Mouse (Mus musculus) heart, adult 2 months (tissue): ENCODE measurements around the gene Pnkd. TPM values are rescaled to one million over a fixed set of nuclear protein-coding genes. Genes with fewer than 3 reads are reported as not detected.

Source experiments
- DNase-seq, 2 experiments: peaks; one replicate each; pipeline ENCODE4 v3.0.0; 2021
- H3K27ac ChIP-seq: fragments of 200-600 bp; 2 replicates; pipeline ENCODE4 v1.8.1; 2022
- H3K27me3 ChIP-seq: fragments of 200-500 bp; 2 replicates; pipeline ENCODE4 v1.6.1; 2012; ENCODE audit warnings: mild to moderate bottlenecking, low read length, inconsistent platforms, mixed read lengths; ENCODE audit not compliant: control insufficient read depth, insufficient read depth
- H3K36me3 ChIP-seq: fragments of 200-500 bp; 2 replicates; pipeline ENCODE4 v1.6.1; 2012; ENCODE audit warnings: low read length, inconsistent platforms; ENCODE audit not compliant: control insufficient read depth, insufficient read depth
- H3K4me1 ChIP-seq: fragments of 200-500 bp; 2 replicates; pipeline ENCODE4 v1.6.1; 2011; ENCODE audit warnings: low read length; ENCODE audit not compliant: control insufficient read depth, insufficient read depth
- H3K4me3 ChIP-seq: fragments of 200-600 bp; 2 replicates; pipeline ENCODE4 v1.8.1; 2022
- H3K79me2 ChIP-seq: fragments of 200-500 bp; replicated peaks from 2 replicates; pipeline ENCODE4 v1.6.1; 2012; ENCODE audit warnings: mild to moderate bottlenecking, inconsistent platforms, low read length, moderate library complexity, mixed read lengths; ENCODE audit not compliant: control insufficient read depth, insufficient read depth
- H3K9ac ChIP-seq: fragments of 200-500 bp; 2 replicates; pipeline ENCODE4 v1.6.1; 2012; ENCODE audit warnings: low read depth, mild to moderate bottlenecking, control low read depth, inconsistent platforms, low read length, mixed read lengths
- CTCF ChIP-seq: fragments of 200-600 bp; IDR thresholded peaks from 2 replicates; pipeline ENCODE4 v1.8.1; 2022; ENCODE audit warnings: antibody characterized with exemption, mild to moderate bottlenecking, moderate library complexity
- EP300 ChIP-seq: fragments of 200-500 bp; IDR thresholded peaks from 2 replicates; pipeline ENCODE4 v1.6.1; 2011; ENCODE audit warnings: low read depth, low read length, control low read depth; ENCODE audit not compliant: insufficient read depth
- POLR2A ChIP-seq: fragments of 200-500 bp; IDR thresholded peaks from 2 replicates; pipeline ENCODE4 v1.6.1; 2011; ENCODE audit warnings: mild to moderate bottlenecking, low read depth, low read length, control low read depth; ENCODE audit not compliant: insufficient read depth
- WGBS: fragments of 180-500 bp; shearing (Covaris S2); methylation state at CpG from one replicate; pipeline ENCODE4 v1.1.7; 2018; 5-methylcytosine and 5-hydroxymethylcytosine counted together
- intact Hi-C: fragments of 180-260 bp; cut with DNase I; formaldehyde crosslinking; loops from one replicate; pipeline ENCODE4 v1.15.1; 2025
- polyA plus RNA-seq: library from polyadenylated mRNA; depleted of rRNA; stranded (reverse); fragments of >200 nt; gene quantifications from 2 replicates; pipeline ENCODE4 v1.2.3, GENCODE M21; 2012
- total RNA-seq, 2 experiments: library from RNA; stranded (reverse); gene quantifications; 2 replicates each; pipeline ENCODE4 v1.2.3; 2021

Gene Pnkd
- total and polyA plus RNA-seq, 3 experiments = 113 to 140 (median 126) TPM

DNA sequence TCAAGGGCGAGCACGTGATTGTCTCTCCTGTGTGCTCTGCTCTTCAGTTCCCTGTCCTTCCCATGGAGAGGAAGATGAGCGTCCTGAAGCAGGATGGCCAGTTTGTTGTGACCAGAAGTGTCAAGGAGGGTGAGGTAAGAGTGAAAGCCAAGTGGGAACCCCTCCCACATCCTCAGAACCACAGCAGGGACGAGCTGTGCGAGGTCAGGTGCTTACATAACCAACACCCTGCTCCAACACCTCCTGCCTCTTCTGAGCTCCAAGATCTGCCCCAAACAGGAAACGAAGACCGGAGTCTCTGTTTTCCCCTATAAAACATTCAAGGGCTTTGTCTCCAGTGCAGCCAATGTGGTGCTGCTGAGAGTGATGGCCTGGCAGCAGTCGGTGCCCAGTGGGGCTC is 79.5 kb downstream of the Pnkd start:
- H3K36me3 ChIP-seq = no peaks in the 10 kb centered on the region
- WGBS = 46% methylated on average over 8 of the region's 8 CpGs
- TF ChIP-seq EP300 (no peak; the same call in 1 of the 2 replicates), POLR2A (no peak), CTCF (no peak)
- 0 out of 2 replicates have a peak overlapping the region, but pooled peaks have one; percentile 15 for H3K9ac ChIP-seq
- H3K4me3 ChIP-seq = no peak overlapping the region
- H3K79me2 ChIP-seq = no peaks in the 10 kb centered on the region
- H3K27me3 ChIP-seq = no peaks in the 10 kb centered on the region
- intact Hi-C loops = loop anchor here (5.0 kb wide), 2 partner anchors 88 to 137 kb away; no protein-coding TSS in a partner anchor
- peak overlapping the region; percentile 67 for H3K27ac ChIP-seq
- peaks cover 26% of the 10 kb centered on the region for H3K4me1 ChIP-seq
- DNase-seq = no peak

DNA sequence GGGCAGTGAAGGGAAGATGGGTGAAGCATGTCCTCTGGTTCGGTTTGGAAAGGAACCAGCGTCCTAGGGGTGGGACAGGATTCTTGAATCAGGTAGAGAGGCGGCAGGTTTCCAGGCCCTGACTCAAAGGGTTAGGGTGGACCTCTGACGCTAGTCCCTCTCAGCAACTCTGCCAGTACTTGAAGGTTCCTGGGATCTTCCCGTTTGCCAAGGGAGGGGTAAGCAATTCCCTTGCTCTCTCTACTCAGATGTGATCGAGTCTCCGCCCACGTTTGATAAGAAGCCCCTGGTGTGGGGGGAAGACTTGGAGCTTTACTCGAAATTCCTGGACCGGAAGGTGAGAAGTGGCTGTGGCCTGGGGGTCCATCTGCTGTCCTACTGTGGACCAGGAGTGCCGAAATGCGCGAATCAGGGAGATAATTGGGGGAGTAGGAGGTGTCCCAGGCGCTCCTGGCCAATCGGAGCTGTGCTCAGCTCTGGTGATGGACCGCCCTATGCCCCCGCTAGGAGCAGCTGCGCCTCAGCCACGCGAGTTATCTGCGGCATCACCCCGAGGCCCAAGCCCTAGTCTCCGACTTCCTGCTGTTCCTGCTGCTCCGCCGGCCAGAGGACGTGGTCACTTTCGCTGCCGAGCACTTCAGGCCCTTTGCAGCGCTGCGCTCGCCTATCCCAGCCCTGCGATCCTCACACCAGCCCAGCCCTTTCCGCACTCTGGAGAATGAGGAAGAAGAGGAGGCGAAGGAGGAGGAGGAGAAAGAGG is 83.3 kb downstream of the Pnkd start:
- Histone ChIP-seq H3K79me2 (no peaks in the 10 kb centered on the region), H3K27me3 (no peaks in the 10 kb centered on the region), H3K4me3 (peak overlapping the region; percentile 18), H3K27ac (peak overlapping the region; percentile 53), H3K9ac (peak overlapping the region; percentile 59), H3K36me3 (no peaks in the 10 kb centered on the region), H3K4me1 (peaks cover 20% of the 10 kb centered on the region)
- DNase-seq = peak; percentile 79 to 85
- TF ChIP-seq CTCF (peak; percentile 43), POLR2A (peak; percentile 70), EP300 (0 out of 2 replicates have a peak, but pooled peaks have one; percentile 6)
- intact Hi-C loops = no loop called here
- 8% methylated on average over 34 of the region's 34 CpGs for WGBS

DNA sequence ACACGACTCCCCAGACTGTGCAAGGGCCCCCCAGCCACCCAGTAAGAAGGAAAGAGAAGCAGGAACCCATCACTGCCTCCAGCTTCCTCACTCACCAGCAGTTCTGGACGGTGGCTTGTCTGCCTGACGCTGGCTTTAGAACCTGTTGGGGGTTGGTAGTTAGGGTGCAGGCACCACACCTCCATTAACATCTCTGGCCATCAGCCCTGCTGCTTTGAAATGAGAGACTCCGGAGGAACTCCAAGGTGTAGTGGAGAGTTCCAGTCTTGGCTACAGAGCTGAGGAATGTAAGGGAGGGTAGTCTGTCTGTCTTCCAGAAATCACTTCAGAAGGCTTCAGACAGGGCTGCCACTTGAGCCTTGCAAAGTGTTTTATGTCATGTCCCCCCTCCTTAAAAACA is 85.3 kb downstream of the Pnkd start:
- intact Hi-C loops = no loop called here
- no peak for DNase-seq
- Histone ChIP-seq H3K4me3 (no peak overlapping the region), H3K36me3 (no peaks in the 10 kb centered on the region), H3K79me2 (no peaks in the 10 kb centered on the region), H3K4me1 (peaks cover 7% of the 10 kb centered on the region), H3K27ac (no peak overlapping the region), H3K27me3 (no peaks in the 10 kb centered on the region), H3K9ac (no peak overlapping the region)
- 66% methylated on average over 4 of the region's 4 CpGs for WGBS
- TF ChIP-seq EP300 (no peak), CTCF (no peak), POLR2A (no peak)

DNA sequence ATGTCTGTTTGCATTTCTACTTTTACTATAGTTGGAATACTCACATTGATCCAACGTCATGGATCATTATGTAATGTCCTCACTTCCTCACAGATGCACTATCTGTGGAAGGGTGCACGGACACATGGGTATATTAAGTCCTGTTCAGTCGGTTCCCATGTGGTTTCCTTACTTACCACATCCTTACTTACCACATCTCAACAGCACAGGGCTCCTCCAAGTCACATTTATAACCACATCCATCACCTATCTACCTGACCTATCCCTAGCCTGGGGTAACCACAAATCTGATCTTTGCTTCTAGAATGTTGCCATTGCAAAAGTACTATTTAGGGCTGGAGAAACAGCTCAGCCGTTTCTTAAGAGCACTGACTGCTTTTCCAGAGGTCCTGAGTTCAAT is 88.6 kb downstream of the Pnkd start:
- H3K27me3 ChIP-seq = no peaks in the 10 kb centered on the region
- no peak for DNase-seq
- WGBS = 69% methylated on average over 4 of the region's 4 CpGs
- no peak overlapping the region for H3K4me3 ChIP-seq
- H3K36me3 ChIP-seq = no peaks in the 10 kb centered on the region
- no peak overlapping the region for H3K9ac ChIP-seq
- TF ChIP-seq CTCF (no peak), EP300 (no peak), POLR2A (no peak)
- intact Hi-C loops = no loop called here
- H3K79me2 ChIP-seq = no peaks in the 10 kb centered on the region
- no peak overlapping the region for H3K27ac ChIP-seq
- H3K4me1 ChIP-seq = peaks cover 3% of the 10 kb centered on the region

DNA sequence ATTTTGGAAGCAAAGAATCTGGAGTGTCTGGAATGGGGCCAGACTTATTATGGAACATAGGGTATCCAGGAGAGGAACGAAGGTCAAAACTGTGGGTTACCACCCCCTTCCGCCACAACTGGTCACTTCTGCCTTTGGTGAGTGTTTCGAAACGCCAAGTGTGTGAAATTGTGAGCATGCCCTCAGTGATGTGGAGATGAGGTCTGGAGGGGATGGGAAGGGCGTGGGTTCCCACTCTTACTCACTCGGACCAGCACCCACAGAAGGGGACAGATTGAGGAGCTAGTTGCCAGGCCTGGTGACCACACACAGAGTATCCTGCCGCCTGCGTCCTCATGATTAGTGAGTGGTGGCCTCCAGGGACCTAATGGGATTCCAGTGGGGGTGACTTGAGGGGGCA is 90.2 kb downstream of the Pnkd start, which contains the start of gene Slc11a1:
TSS of gene Slc11a1 (plus strand) at position 216 of the 400 bp plus-strand sequence.
- 79% methylated on average over 8 of the region's 8 CpGs for WGBS
- Histone ChIP-seq H3K9ac (no peak within 1 kb of the TSS), H3K4me1 (no peaks in the 10 kb centered on the region), H3K36me3 (no peaks in the 10 kb centered on the region), H3K79me2 (no peaks in the 10 kb centered on the region), H3K27ac (peak within 1 kb of the TSS; percentile 28; the same call in 1 of the 2 replicates), H3K4me3 (no peak within 1 kb of the TSS), H3K27me3 (no peaks in the 10 kb centered on the region)
- TF ChIP-seq POLR2A (peak; percentile 22; the same call in 1 of the 2 replicates), EP300 (0 out of 2 replicates have a peak, but pooled peaks have one; percentile 35), CTCF (no peak)
- DNase-seq = peak; percentile 38 to 58
- intact Hi-C loops = no loop called here

DNA sequence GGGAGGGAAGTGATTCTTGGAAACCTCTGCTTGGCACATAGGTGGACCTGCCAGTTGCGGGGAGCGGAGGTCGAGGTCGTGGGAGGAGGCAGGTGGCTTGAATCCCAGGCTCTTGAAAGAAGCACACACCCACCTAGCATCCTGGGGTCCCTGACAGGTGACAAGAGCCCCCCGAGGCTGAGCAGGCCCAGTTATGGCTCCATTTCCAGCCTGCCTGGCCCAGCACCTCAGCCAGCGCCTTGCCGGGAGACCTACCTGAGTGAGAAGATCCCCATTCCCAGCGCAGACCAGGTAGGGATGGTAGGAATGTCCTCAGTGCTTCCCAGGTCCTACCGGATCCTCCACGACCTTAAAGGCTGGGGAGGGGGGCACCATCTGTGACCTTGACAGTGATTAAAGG is 90.8 kb downstream of the Pnkd start:
- Histone ChIP-seq H3K36me3 (no peaks in the 10 kb centered on the region), H3K4me3 (no peak overlapping the region), H3K4me1 (no peaks in the 10 kb centered on the region), H3K9ac (no peak overlapping the region), H3K27me3 (no peaks in the 10 kb centered on the region), H3K79me2 (no peaks in the 10 kb centered on the region), H3K27ac (peak overlapping the region; percentile 28; the same call in 1 of the 2 replicates)
- intact Hi-C loops = no loop called here
- no peak for TF ChIP-seq CTCF
- TF ChIP-seq POLR2A = no peak
- no peak for TF ChIP-seq EP300
- 77% methylated on average over 10 of the region's 10 CpGs for WGBS
- DNase-seq = no peak
